Mouse (Mus musculus): ENCODE measurements around the gene Hjurp. TPM values are rescaled to one million over a fixed set of nuclear protein-coding genes. Genes with fewer than 3 reads are reported as not detected.

Hjurp gene
- polyA plus RNA-seq, 1 experiment from 2014 or later = 211 TPM

- 83% methylated on average over 2 of the region's 2 CpGs for WGBS
- no peak overlapping the region for H3K4me3 ChIP-seq (ENCODE audit: low read depth, low read length)
- no peaks in the 10 kb centered on the region for H3K36me3 ChIP-seq (ENCODE audit: control insufficient read depth, insufficient read depth, low read length)
- H3K27ac ChIP-seq (ENCODE audit: low read length) = no peak overlapping the region
- no peak overlapping the region for H3K4me2 ChIP-seq (replicated peaks; ENCODE audit: low read depth, low read length)
- H3K9me3 ChIP-seq (ENCODE audit: control insufficient read depth, low read depth, low read length) = peaks cover 60% of the 10 kb centered on the region
- H3K27me3 ChIP-seq (ENCODE audit: control insufficient read depth, insufficient read depth, low read length) = no peaks in the 10 kb centered on the region
- no peaks in the 10 kb centered on the region for H3K4me1 ChIP-seq (ENCODE audit: control insufficient read depth, insufficient read depth, low read length)
- H3K9ac ChIP-seq (replicated peaks; ENCODE audit: low read depth, low read length) = no peak overlapping the region
- no peak for ATAC-seq (ENCODE audit: insufficient number of reproducible peaks, insufficient read depth, low FRiP score, low read depth)
These were observed 62.9 kb downstream of the Hjurp start for GRCm38 (mm10) chr1:88214462-88214952.

GRCm38 (mm10) chr1:88213766-88214461 is 63.5 kb downstream of the Hjurp start:
- H3K4me3 ChIP-seq (ENCODE audit: low read depth, low read length) = no peak overlapping the region
- H3K27me3 ChIP-seq (ENCODE audit: control insufficient read depth, insufficient read depth, low read length) = no peaks in the 10 kb centered on the region
- H3K27ac ChIP-seq (ENCODE audit: low read length) = no peak overlapping the region
- ATAC-seq (ENCODE audit: insufficient number of reproducible peaks, insufficient read depth, low FRiP score, low read depth) = no peak
- H3K4me1 ChIP-seq (ENCODE audit: control insufficient read depth, insufficient read depth, low read length) = no peaks in the 10 kb centered on the region
- no peak overlapping the region for H3K9ac ChIP-seq (replicated peaks; ENCODE audit: low read depth, low read length)
- no peaks in the 10 kb centered on the region for H3K36me3 ChIP-seq (ENCODE audit: control insufficient read depth, insufficient read depth, low read length)
- H3K9me3 ChIP-seq (ENCODE audit: control insufficient read depth, low read depth, low read length) = peaks cover 60% of the 10 kb centered on the region
- WGBS = 72% methylated on average over 2 of the region's 2 CpGs
- H3K4me2 ChIP-seq (replicated peaks; ENCODE audit: low read depth, low read length) = no peak overlapping the region

DNA sequence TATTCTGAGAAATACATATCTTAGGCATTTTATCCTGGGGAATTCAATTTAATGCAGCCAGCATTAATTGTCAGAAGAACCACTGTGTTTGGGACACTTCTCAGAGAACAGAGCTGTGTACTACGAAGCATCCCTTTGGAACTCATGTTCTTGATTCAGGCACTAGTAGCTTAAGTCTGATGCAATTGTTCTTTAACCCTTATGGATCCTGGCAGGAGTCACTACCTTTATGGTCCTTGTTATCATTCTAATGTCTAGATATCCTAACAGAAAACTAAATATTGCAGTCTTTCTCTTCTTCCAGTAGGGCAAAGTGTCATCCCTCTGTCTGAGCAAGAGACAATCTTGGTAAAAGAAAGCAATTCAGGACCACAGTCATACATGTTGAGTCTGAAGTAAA is 64.4 kb downstream of the Hjurp start:
- WGBS = 73% methylated on average over 1 of the region's 1 CpGs
- no peaks in the 10 kb centered on the region for H3K27me3 ChIP-seq (ENCODE audit: control insufficient read depth, insufficient read depth, low read length)
- no peaks in the 10 kb centered on the region for H3K36me3 ChIP-seq (ENCODE audit: control insufficient read depth, insufficient read depth, low read length)
- H3K4me3 ChIP-seq (ENCODE audit: low read depth, low read length) = no peak overlapping the region
- no peak overlapping the region for H3K27ac ChIP-seq (ENCODE audit: low read length)
- H3K4me1 ChIP-seq (ENCODE audit: control insufficient read depth, insufficient read depth, low read length) = no peaks in the 10 kb centered on the region
- H3K4me2 ChIP-seq (replicated peaks; ENCODE audit: low read depth, low read length) = no peak overlapping the region
- no peak overlapping the region for H3K9ac ChIP-seq (replicated peaks; ENCODE audit: low read depth, low read length)
- ATAC-seq (ENCODE audit: insufficient number of reproducible peaks, insufficient read depth, low FRiP score, low read depth) = no peak
- peaks cover 60% of the 10 kb centered on the region for H3K9me3 ChIP-seq (ENCODE audit: control insufficient read depth, low read depth, low read length)

Other genes starting within 250 kb of the Hjurp start
- not detected in 2 replicates for gene Ugt1a10, start 222.2 kb downstream of the Hjurp start, polyA plus RNA-seq (2014; fragmentation: Nextera tagmentation; extraction: Ambion mirVana)
- 0.46 and 0.67 TPM in 2 replicates for gene Ugt1a9, start 206.8 kb downstream of the Hjurp start, polyA plus RNA-seq (2014; fragmentation: Nextera tagmentation; extraction: Ambion mirVana)
- gene Ugt1a8, start 189.8 kb downstream of the Hjurp start, polyA plus RNA-seq (2014; fragmentation: Nextera tagmentation; extraction: Ambion mirVana) = not detected in 2 replicates
- gene Ugt1a7c, start 182.6 kb downstream of the Hjurp start, polyA plus RNA-seq (2014; fragmentation: Nextera tagmentation; extraction: Ambion mirVana) = 3.0 and 4.7 TPM in 2 replicates
- 2.0 and 3.0 TPM in 2 replicates for gene Ugt1a6b, start 174.4 kb downstream of the Hjurp start, polyA plus RNA-seq (2014; fragmentation: Nextera tagmentation; extraction: Ambion mirVana)
- gene Ugt1a6a, start 142.8 kb downstream of the Hjurp start, polyA plus RNA-seq (2014; fragmentation: Nextera tagmentation; extraction: Ambion mirVana) = 23.8 and 25.4 TPM in 2 replicates
- gene Ugt1a5, start 111.6 kb downstream of the Hjurp start, polyA plus RNA-seq (2014; fragmentation: Nextera tagmentation; extraction: Ambion mirVana) = 0.28 TPM in 1 of 2 replicates, not detected in the other
- gene Ugt1a2, start 77.0 kb downstream of the Hjurp start, polyA plus RNA-seq (2014; fragmentation: Nextera tagmentation; extraction: Ambion mirVana) = 0.28 and 0.69 TPM in 2 replicates
- gene Dnajb3, start 71.9 kb downstream of the Hjurp start, polyA plus RNA-seq (2014; fragmentation: Nextera tagmentation; extraction: Ambion mirVana) = 8.7 and 9.4 TPM in 2 replicates
- gene Ugt1a1, start 65.7 kb downstream of the Hjurp start, polyA plus RNA-seq (2014; fragmentation: Nextera tagmentation; extraction: Ambion mirVana) = 0.33 and 1.3 TPM in 2 replicates
- 1.7 and 1.9 TPM in 2 replicates for gene Mroh2a, start 50.6 kb downstream of the Hjurp start, polyA plus RNA-seq (2014; fragmentation: Nextera tagmentation; extraction: Ambion mirVana)
- gene Trpm8, start within 50 bp of the Hjurp start, polyA plus RNA-seq (2014; fragmentation: Nextera tagmentation; extraction: Ambion mirVana) = not detected in 2 replicates
- gene Spp2, start 129.3 kb upstream of the Hjurp start, polyA plus RNA-seq (2014; fragmentation: Nextera tagmentation; extraction: Ambion mirVana) = 0.38 TPM in 1 of 2 replicates, not detected in the other
- gene Glrp1, start 232.4 kb upstream of the Hjurp start, polyA plus RNA-seq (2014; fragmentation: Nextera tagmentation; extraction: Ambion mirVana) = not detected in 2 replicates

Measured in stomach, embryonic 14.5 days (tissue).